ENCODE assay signal across 32 mouse cellular contexts in the genomic region with DNA sequence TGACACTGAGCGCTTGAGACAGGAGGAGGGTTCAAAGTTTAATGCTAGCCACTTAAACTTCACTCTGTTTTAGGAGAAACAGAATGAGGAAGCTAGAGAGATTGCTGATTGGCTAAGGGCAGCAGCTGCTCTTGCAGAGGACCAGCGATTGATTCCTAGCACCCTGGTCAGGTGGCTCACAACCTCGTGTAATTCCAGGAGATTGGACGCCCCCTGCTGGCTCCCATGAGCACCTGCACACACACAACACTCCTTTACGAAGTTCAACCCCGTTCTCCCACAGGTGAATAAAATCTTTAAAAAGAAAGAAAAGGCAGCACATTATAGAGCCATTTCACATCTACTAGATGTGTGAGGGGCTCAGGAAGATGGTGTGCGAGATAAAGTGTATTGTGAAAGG. TPM values are rescaled to one million over a fixed set of nuclear protein-coding genes. Genes with fewer than 3 reads are reported as not detected.
DNase-seq lines count a peak whose midpoint lies in the region; ATAC-seq and TF ChIP-seq lines count a peak whose summit lies in the region.
"Had no signal": no experiment of that assay in that cellular context is flagged by ENCODE, and none has a peak within 500 bp of the region (broad histone marks: within the 10 kb centered on the region; RNA-seq: fewer than 3 reads in every experiment).

No protein-coding gene starts in this region.

- no peak for TF ChIP-seq EP300 in liver, postnatal 0 days (IDR thresholded peaks at IDR 0.05; ENCODE audit: low read depth)

- ATAC-seq in intestine, postnatal 0 days = no peak
- ATAC-seq in intestine, embryonic 16.5 days = no peak
- no peak for ATAC-seq in liver, postnatal 0 days
- no peak for ATAC-seq in liver, embryonic 12.5 days
- ATAC-seq: forebrain, postnatal 0 days; hindbrain, postnatal 0 days; lung, postnatal 0 days; midbrain, embryonic 13.5 days had no signal

- H3K27ac ChIP-seq in intestine, postnatal 0 days (ENCODE audit: low read depth, low read length) = no peak overlapping the region
- H3K27ac ChIP-seq in intestine, embryonic 16.5 days (ENCODE audit: low read length) = no peak overlapping the region
- no peak overlapping the region for H3K27ac ChIP-seq in liver, postnatal 0 days (ENCODE audit: low read depth)
- no peak overlapping the region for H3K27ac ChIP-seq in liver, embryonic 12.5 days
- H3K27ac ChIP-seq: hindbrain, embryonic 12.5 days; hindbrain, postnatal 0 days; kidney, embryonic 15.5 days; midbrain, embryonic 13.5 days had no signal

- no peaks in the 10 kb centered on the region for H3K36me3 ChIP-seq in intestine, postnatal 0 days (ENCODE audit: control insufficient read depth, insufficient read depth)
- H3K36me3 ChIP-seq in intestine, embryonic 16.5 days (ENCODE audit: control insufficient read depth, insufficient read depth, low read length) = no peaks in the 10 kb centered on the region
- peaks cover 25% of the 10 kb centered on the region for H3K36me3 ChIP-seq in liver, postnatal 0 days (replicated peaks; ENCODE audit: insufficient read depth, low read length)
- H3K36me3 ChIP-seq in liver, embryonic 12.5 days = peaks cover 23% of the 10 kb centered on the region; the same call in 1 of the 2 replicates

- no peak for TF ChIP-seq POLR2A in brain, embryonic 14.5 days (IDR thresholded peaks at IDR 0.05; ENCODE audit: borderline replicate concordance, extremely low read depth, insufficient read depth, insufficient read length, poor library complexity, severe bottlenecking)

- no peak overlapping the region for H3K4me2 ChIP-seq in intestine, postnatal 0 days (replicated peaks; ENCODE audit: low read depth)
- no peak overlapping the region for H3K4me2 ChIP-seq in intestine, embryonic 16.5 days (ENCODE audit: low read depth, low read length)
- no peak overlapping the region for H3K4me2 ChIP-seq in liver, postnatal 0 days (ENCODE audit: low read depth, low read length)
- H3K4me2 ChIP-seq in liver, embryonic 12.5 days = no peak overlapping the region
- H3K4me2 ChIP-seq: heart, embryonic 11.5 days; hindbrain, embryonic 12.5 days; kidney, embryonic 15.5 days; midbrain, embryonic 13.5 days had no signal

- no peak overlapping the region for H3K4me3 ChIP-seq in intestine, postnatal 0 days (ENCODE audit: low read depth, low read length)
- no peak overlapping the region for H3K4me3 ChIP-seq in intestine, embryonic 16.5 days (ENCODE audit: low read length)
- H3K4me3 ChIP-seq in liver, postnatal 0 days (ENCODE audit: low read depth, low read length) = no peak overlapping the region
- H3K4me3 ChIP-seq in liver, embryonic 12.5 days = no peak overlapping the region
- H3K4me3 ChIP-seq: erythroblast, embryonic 14.5 days; hindbrain, embryonic 12.5 days; kidney, embryonic 15.5 days; megakaryocyte, embryonic 14.5 days; midbrain, embryonic 13.5 days had no signal

- no peaks in the 10 kb centered on the region for H3K27me3 ChIP-seq in intestine, postnatal 0 days (replicated peaks; ENCODE audit: control insufficient read depth, insufficient read depth, low read length)
- H3K27me3 ChIP-seq in intestine, embryonic 16.5 days (replicated peaks; ENCODE audit: control insufficient read depth, insufficient read depth, low read length) = no peaks in the 10 kb centered on the region
- H3K27me3 ChIP-seq in liver, postnatal 0 days (ENCODE audit: insufficient read depth, low read length) = no peaks in the 10 kb centered on the region
- no peaks in the 10 kb centered on the region for H3K27me3 ChIP-seq in liver, embryonic 12.5 days (replicated peaks)
- H3K27me3 ChIP-seq: CH12.LX; hindbrain, embryonic 12.5 days; kidney, embryonic 15.5 days; megakaryocyte, embryonic 14.5 days; midbrain, embryonic 13.5 days had no signal

- WGBS in intestine, postnatal 0 days = 91% methylated on average over 7 of the region's 7 CpGs
- WGBS in intestine, embryonic 16.5 days = 93% methylated on average over 7 of the region's 7 CpGs
- 86% methylated on average over 7 of the region's 7 CpGs for WGBS in liver, postnatal 0 days (ENCODE audit: insufficient replicate concordance)
- WGBS in liver, embryonic 12.5 days (ENCODE audit: insufficient replicate concordance) = 78% methylated on average over 7 of the region's 7 CpGs

- no peaks in the 10 kb centered on the region for H3K9me3 ChIP-seq in intestine, postnatal 0 days (ENCODE audit: control insufficient read depth)
- peaks cover 3% of the 10 kb centered on the region; the same call in 1 of the 2 replicates for H3K9me3 ChIP-seq in intestine, embryonic 16.5 days (ENCODE audit: control insufficient read depth, low read length)
- H3K9me3 ChIP-seq in liver, postnatal 0 days (ENCODE audit: low read length) = no peaks in the 10 kb centered on the region
- H3K9me3 ChIP-seq in liver, embryonic 12.5 days (replicated peaks) = 0 out of 2 replicates have a peak, but pooled peaks cover 4% of the 10 kb centered on the region
- H3K9me3 ChIP-seq: kidney, embryonic 15.5 days; midbrain, embryonic 13.5 days had no signal

- H3K4me1 ChIP-seq in intestine, postnatal 0 days (replicated peaks; ENCODE audit: control insufficient read depth, insufficient read depth, low read length) = no peaks in the 10 kb centered on the region
- H3K4me1 ChIP-seq in intestine, embryonic 16.5 days (ENCODE audit: control insufficient read depth, insufficient read depth, low read length) = no peaks in the 10 kb centered on the region
- no peaks in the 10 kb centered on the region for H3K4me1 ChIP-seq in liver, postnatal 0 days (ENCODE audit: insufficient read depth)
- H3K4me1 ChIP-seq in liver, embryonic 12.5 days = no peaks in the 10 kb centered on the region
- H3K4me1 ChIP-seq: hindbrain, embryonic 12.5 days; kidney, embryonic 15.5 days; megakaryocyte, embryonic 14.5 days had no signal

- no peak for DNase-seq in liver, postnatal 0 days
- peak; percentile 48 for DNase-seq in ES-CJ7 (ENCODE audit: low read depth, low spot score)
- no peak for DNase-seq in brain, embryonic 14.5 days (ENCODE audit: low read depth)
- no peak for DNase-seq in urinary bladder, postnatal 36 days (ENCODE audit: low spot score in 2 of 2)
- DNase-seq: adrenal gland, postnatal 14 days; cerebellum, adult 11-12 months; cerebellum, adult 9-11 months; embryo, embryonic 11 days; forebrain, postnatal 0 days; gastrocnemius, postnatal 10 days; heart, postnatal 36 days; kidney, adult 11 months; kidney, postnatal 36 days; layer of hippocampus, postnatal 36 days; left cerebral cortex, postnatal 4 days; lung, adult 18-20 months; lung, postnatal 4 days; retina, postnatal 1 day; right cerebral cortex, postnatal 14 days; thymus, postnatal 14 days had no signal

- peak; percentile 19; the same call in 1 of the 2 replicates for TF ChIP-seq CTCF in intestine, postnatal 0 days (IDR thresholded peaks at IDR 0.05; ENCODE audit: low read depth)
- 0 out of 2 replicates have a peak, but pooled peaks have one; percentile 15 for TF ChIP-seq CTCF in liver, postnatal 0 days (IDR thresholded peaks at IDR 0.05; ENCODE audit: low read depth)
- peak; percentile 15; the same call in 1 of the 2 replicates for TF ChIP-seq CTCF in brain, embryonic 14.5 days (IDR thresholded peaks at IDR 0.05; ENCODE audit: borderline replicate concordance, extremely low read depth, insufficient read depth, insufficient read length)

- H3K9ac ChIP-seq in intestine, postnatal 0 days (ENCODE audit: low read depth, low read length) = no peak overlapping the region
- no peak overlapping the region for H3K9ac ChIP-seq in intestine, embryonic 16.5 days (ENCODE audit: low read depth, low read length)
- H3K9ac ChIP-seq in liver, postnatal 0 days (replicated peaks) = no peak overlapping the region
- H3K9ac ChIP-seq in liver, embryonic 12.5 days = no peak overlapping the region
- H3K9ac ChIP-seq: forebrain, postnatal 0 days; hindbrain, embryonic 12.5 days; kidney, embryonic 15.5 days; midbrain, embryonic 13.5 days had no signal

RNA-seq across cellular contexts. Expression of a gene that starts 56.5 kb away (rescaled TPM):
- polyA plus RNA-seq in intestine, postnatal 0 days (2015; fragmentation: Nextera tagmentation; extraction: Ambion mirVana) = 14.8 TPM in 2 replicates
- polyA plus RNA-seq in intestine, embryonic 16.5 days (2015; fragmentation: Nextera tagmentation; extraction: Ambion mirVana) = 36.9 and 43.0 TPM in 2 replicates
- polyA plus RNA-seq in liver, postnatal 0 days (2015; fragmentation: Nextera tagmentation; extraction: Ambion mirVana) = 10.7 and 11.7 TPM in 2 replicates
- polyA plus RNA-seq in liver, embryonic 12.5 days (2016; fragmentation: Nextera tagmentation; extraction: Ambion mirVana) = 43.2 and 46.2 TPM in 2 replicates
- 30.2 and 34.4 TPM in 2 replicates for polyA plus RNA-seq in brain, embryonic 14.5 days (2012; rRNA removed)
